Mouse (Mus musculus) heart, adult 8-10 months (tissue): ENCODE data around the gene 1700037C18Rik. TPM values are rescaled to one million over a fixed set of nuclear protein-coding genes. Genes with fewer than 3 reads are reported as not detected.

Source experiments
- DNase-seq: peaks from one replicate; pipeline ENCODE4 v3.0.0; 2022; ENCODE audit warnings: low spot score
- total RNA-seq, 4 experiments: library from RNA; stranded (reverse); gene quantifications; 2 replicates each; pipeline ENCODE4 v1.2.4; 2022

1700037C18Rik gene
- 1 to 10 TPM; 4.0 to 5.7 (median 4.3) TPM for total RNA-seq

DNA sequence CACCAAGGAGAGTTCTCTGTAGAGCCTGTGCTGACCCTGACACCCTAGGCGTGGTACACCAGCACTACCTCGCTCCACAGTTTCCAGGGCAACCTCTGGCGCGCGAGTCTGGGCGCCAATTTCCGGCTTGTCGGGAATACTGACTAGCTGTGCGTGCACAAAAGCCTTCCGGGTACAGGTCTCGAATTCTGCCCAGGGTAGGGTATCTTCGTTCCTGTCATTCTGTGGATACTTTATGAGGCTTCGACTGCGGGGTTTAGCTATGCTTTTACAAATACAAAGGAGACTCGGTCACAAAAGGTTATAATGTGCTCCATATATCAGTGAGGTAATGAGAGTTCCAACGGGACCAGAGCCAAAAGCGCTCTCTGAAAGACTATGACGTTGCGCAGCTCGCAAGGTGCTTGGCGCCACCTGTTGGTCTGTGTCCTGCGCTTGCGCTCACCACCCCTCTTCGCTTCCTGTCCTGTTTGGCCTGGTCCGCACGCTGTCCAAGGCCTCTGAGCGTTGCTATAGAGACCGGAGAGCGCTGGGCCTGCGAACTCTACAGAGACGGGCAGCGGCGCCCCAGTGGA is at the start of gene 1700037C18Rik, which contains the start of gene Cluap1:
1700037C18Rik (minus strand) TSS at position 153 of the 575 bp plus-strand sequence.
Cluap1 (plus strand) TSS at position 265 of the 575 bp plus-strand sequence.
- peak; percentile 93 for DNase-seq

GRCm38 (mm10) chr16:3956369-3956768 is 47.9 kb upstream of the 1700037C18Rik start:
- DNase-seq, result peak; percentile 40

DNA sequence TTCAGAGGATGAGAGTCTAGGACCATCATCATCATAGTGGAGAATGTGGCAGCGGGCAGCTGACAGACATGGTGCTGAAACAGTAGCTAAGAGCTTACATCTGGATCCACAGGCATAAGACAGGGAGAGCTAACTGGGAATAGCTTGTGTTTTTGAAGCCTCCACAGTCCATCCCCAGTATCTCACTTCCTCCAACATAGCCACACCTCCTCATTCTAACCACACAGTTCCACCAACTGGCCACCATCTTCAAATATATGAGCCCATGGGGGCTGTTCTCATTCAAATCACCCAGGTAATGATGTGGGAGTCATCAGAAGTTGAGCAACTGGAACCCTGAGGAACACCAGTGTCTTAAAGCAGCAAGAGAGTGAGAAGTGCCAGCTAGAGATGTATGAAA is 42.7 kb upstream of the 1700037C18Rik start:
- no peak for DNase-seq

DNA sequence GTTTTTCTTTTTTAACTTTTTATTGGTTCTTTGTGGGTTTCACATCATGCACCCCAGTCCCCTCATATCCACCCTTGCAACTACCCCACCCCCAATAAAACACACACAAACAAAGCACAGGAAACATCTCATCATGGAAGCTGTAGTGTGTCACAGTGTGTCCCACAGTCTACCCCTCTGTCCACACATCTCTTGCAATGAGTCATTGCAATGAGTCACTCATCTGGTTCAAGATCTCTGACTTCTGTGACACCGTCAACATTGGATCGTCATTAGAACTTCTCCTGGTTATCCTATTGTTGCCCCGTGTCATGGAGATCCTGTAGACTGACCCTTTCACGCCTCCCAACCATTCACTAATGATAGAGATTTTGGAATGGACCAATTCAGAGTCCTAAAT is 26.2 kb upstream of the 1700037C18Rik start:
- DNase-seq, result no peak

GRCm38 (mm10) chr16:3934091-3934490 is 25.6 kb upstream of the 1700037C18Rik start:
- no peak for DNase-seq

- no peak for DNase-seq
Observed at GRCm38 (mm10) chr16:3933536-3933935, 25.0 kb upstream of the 1700037C18Rik start.

GRCm38 (mm10) chr16:3929151-3929550 is 20.7 kb upstream of the 1700037C18Rik start:
- peak; percentile 20 for DNase-seq

GRCm38 (mm10) chr16:3928582-3928981 is 20.1 kb upstream of the 1700037C18Rik start:
- DNase-seq, result no peak

GRCm38 (mm10) chr16:3923966-3924365 is 15.5 kb upstream of the 1700037C18Rik start:
- no peak for DNase-seq

GRCm38 (mm10) chr16:3923515-3923914 is 15.0 kb upstream of the 1700037C18Rik start:
- DNase-seq, result no peak

GRCm38 (mm10) chr16:3920756-3921155 is 12.3 kb upstream of the 1700037C18Rik start:
- DNase-seq, result no peak

GRCm38 (mm10) chr16:3909118-3909517 is 629 bp upstream of the 1700037C18Rik start:
- DNase-seq, result no peak

DNA sequence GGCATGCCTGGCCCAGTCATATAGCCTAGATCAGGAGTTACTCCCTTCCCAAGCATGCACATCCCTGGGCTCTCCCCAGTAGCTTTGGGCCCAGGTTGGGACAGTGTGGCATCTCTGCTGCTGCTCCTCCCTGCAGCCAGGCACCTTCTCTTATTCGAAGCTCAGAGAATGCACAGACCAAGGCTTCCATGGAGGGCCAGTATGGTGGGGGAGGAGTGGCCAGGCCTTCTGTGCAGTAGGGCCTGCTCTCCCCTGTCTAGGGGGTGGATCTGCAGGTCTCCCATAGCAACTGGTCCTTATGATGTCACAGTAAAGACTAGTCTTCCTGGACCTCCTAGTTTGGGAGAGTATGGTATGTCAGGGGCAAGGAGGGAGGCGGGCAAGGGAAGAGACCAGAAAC is 1.0 kb downstream of the 1700037C18Rik start:
- DNase-seq, result no peak

GRCm38 (mm10) chr16:3896553-3896952 is 11.9 kb downstream of the 1700037C18Rik start:
- no peak for DNase-seq

DNA sequence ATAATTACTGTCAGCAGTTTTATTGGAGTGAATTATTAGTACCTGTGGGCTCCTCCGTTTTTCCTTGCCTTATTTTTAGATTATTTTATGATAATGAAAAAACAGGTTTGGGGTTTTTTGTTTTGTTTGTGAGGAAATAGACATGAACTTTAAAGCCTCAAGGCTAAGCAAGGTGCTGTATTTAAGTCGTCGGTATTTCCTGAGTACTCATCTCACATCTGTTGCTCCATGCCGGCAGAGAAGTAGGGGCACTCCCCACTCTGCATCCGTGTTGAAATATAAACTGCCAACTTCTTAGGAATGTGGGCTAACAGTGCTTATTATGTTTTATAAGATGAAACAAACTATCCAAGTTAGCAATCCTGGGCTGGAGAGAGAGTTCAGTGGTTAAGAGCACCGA is 12.4 kb downstream of the 1700037C18Rik start:
- no peak for DNase-seq

DNA sequence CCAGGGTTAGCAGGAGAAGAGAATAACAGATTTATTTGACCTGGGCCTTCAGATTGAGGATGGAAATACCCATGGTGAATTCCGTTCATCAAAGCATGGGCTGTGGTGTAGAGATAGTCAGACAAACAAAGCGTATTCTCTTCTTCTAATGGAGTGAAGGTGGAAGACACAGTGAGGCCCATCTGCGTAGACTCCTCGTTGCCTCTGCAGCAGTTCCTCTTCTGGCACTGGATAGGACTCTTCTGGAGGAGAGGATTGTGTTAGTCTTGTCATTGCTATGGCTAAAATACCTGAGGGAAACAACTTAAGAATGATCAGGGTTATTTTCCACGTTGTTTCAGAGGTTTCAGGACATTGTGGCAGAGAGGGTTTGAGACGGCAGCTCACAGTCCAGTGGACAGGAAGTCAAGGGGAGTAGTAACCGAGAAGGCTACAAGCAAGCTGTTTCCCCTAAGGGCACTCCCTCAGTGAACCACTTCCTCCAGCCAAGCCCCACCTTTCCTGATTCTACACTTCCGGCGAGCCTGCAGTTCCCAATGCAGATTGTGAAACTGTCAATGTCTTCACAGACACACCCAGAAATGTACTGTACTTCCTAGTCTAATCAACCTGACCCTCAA is 13.2 kb downstream of the 1700037C18Rik start:
- DNase-seq, result peak; percentile 76

DNA sequence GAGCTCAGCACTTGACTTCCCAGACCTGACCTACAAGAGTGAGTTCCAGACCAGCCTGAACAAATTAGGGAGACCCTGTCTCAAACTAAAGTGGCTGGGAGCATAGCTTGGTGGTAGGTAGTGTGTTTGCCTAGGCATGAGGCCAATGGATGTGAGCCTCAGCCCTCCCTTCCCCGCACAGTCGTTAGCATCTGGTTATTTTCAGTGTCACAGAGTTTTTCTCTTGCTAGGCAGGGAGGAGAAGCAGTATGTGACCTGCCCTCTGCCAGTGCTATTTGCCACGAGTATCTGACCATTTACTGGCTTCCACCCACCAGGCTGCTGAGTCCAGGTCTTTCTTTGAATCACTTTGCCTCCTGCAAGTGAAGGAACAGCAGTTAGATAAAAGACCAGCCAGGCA is 14.8 kb downstream of the 1700037C18Rik start:
- no peak for DNase-seq

DNA sequence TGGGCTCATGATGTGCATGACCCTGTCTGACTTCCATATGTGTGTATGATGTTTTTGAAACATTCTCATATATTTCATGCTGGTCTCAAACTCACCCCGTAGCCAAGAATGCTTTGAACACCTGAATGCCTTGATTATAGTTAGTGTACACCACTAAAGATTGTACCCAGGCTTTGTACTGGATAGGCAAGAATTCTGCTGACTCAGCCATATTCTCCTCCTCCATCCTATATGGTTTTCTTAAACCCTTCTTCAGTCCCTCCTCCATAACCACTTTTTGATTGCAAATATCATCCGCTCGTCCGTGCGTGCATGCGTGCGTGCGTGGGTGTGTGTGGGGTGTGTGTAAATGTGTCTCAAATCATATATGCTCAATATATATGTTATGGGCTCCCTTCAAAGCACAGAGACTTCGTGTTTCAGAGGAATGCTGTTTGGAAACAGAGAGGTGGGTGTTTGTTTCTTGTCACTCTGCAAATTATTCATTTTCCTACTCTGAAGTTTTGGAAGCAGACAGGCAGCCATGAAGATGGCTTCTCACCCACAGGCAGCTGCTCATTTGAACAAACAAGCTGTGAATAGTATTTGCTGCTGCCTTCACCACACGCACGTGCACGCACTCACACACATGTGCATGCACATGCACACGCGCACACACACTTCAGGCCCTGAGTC is 16.7 kb downstream of the 1700037C18Rik start:
- DNase-seq, result no peak

- DNase-seq, result no peak
Observed at GRCm38 (mm10) chr16:3885065-3885670, 23.3 kb downstream of the 1700037C18Rik start.

DNA sequence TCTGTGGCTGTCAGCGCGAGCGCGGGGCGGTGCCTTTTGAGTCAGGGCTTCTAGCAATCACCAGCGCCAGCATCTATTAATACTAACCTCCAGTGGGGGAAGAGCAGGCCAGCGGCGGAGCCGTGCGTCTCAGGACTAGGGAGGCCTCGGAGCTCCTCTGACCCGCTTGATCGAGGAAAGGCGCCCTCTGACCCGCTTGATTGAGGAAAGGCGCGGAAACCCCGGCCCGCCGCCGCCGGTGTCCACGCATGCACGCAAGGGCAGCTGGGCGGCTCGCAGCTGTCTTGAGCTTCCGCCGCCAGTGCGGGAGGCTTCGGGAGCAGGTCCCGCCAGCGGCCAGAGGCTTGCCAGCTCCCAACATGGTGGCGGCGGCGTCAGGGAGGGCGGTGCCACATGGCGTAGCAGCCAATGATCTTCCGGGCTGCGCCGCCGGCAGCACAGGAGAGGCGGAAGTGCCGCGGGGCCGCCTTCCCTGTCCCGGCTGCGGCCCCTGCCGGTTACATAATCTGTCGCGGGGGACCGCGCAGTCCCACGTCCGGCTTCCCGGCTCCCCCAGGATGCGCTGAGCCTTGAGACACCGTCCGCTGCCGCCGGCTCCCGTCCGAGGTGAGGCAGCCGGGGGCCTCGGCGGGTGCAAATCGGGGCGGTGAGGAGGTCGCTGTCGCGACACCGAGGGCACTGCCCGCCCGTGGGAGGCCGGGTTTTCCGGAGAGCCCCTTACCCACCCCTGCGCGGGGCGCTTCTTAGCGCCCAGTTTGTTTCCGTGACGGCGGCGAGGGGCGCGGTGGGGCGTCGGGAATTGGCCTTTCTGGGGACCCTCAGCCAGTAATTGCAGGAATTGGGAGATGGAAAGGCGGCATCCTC is 24.1 kb downstream of the 1700037C18Rik start, which contains the start of the genes Zfp597 and Gm20695:
Zfp597 (minus strand) TSS at position 361 of the 864 bp plus-strand sequence.
Gm20695 (plus strand) TSS at position 448 of the 864 bp plus-strand sequence.
- DNase-seq, result peak; percentile 90

- no peak for DNase-seq
Observed at GRCm38 (mm10) chr16:3876346-3876745, 32.1 kb downstream of the 1700037C18Rik start.
